Mouse (Mus musculus) urinary bladder, postnatal 36 days (tissue): ENCODE data around the gene Ppp1r14d.
A peak's percentile ranks its signal among the peaks of the same experiment; 100 is the strongest.

Experiments
- DNase-seq, 2 experiments: peaks; one replicate each; pipeline ENCODE4 v3.0.0; 2022; ENCODE audit warnings: low spot score in 2 of 2, mixed read lengths in 1 of 2

The Ppp1r14d gene

GRCm38 (mm10) chr2:119237210-119237870 is 7.6 kb upstream of the Ppp1r14d start, which contains the start of gene Spint1:
Gene Spint1, plus strand, starts transcription at chr2:119237362.
- peak; percentile 75 to 79 for DNase-seq

GRCm38 (mm10) chr2:119236682-119237209 is 7.0 kb upstream of the Ppp1r14d start:
- DNase-seq, result no peak

- no peak for DNase-seq
These were observed 20.6 kb downstream of the Ppp1r14d start for GRCm38 (mm10) chr2:119209176-119209507.

- DNase-seq, result peak; percentile 89 to 97
These were observed 21.1 kb downstream of the Ppp1r14d start, which contains the start of the genes Zfyve19 and Dnajc17 for GRCm38 (mm10) chr2:119208344-119209175. Gene Zfyve19, plus strand, starts transcription at chr2:119208617. Gene Dnajc17, minus strand, starts transcription at chr2:119208795.

GRCm38 (mm10) chr2:119207961-119208343 is 21.8 kb downstream of the Ppp1r14d start:
- no peak for DNase-seq

GRCm38 (mm10) chr2:119203871-119204460 is 25.7 kb downstream of the Ppp1r14d start:
- DNase-seq, result peak in 1 of 2 experiments; percentile 28

- peak in 1 of 2 experiments; percentile 43 for DNase-seq
These were observed 26.7 kb downstream of the Ppp1r14d start for GRCm38 (mm10) chr2:119202914-119203453.

- DNase-seq, result no peak
These were observed 30.8 kb downstream of the Ppp1r14d start for GRCm38 (mm10) chr2:119198934-119199333.

- DNase-seq, result no peak
These were observed 31.7 kb downstream of the Ppp1r14d start for GRCm38 (mm10) chr2:119198049-119198448.

GRCm38 (mm10) chr2:119197493-119197892 is 32.2 kb downstream of the Ppp1r14d start:
- no peak for DNase-seq

GRCm38 (mm10) chr2:119196316-119197108 is 33.2 kb downstream of the Ppp1r14d start:
- DNase-seq, result peak in 1 of 2 experiments; percentile 18

GRCm38 (mm10) chr2:119194140-119194539 is 35.6 kb downstream of the Ppp1r14d start:
- DNase-seq, result no peak

GRCm38 (mm10) chr2:119190969-119191368 is 38.7 kb downstream of the Ppp1r14d start:
- DNase-seq, result no peak

GRCm38 (mm10) chr2:119189029-119189710 is 40.5 kb downstream of the Ppp1r14d start:
- peak; percentile 77 to 86 for DNase-seq

- DNase-seq, result no peak
These were observed 46.8 kb downstream of the Ppp1r14d start for GRCm38 (mm10) chr2:119182914-119183313.

GRCm38 (mm10) chr2:119177384-119177939 is 52.2 kb downstream of the Ppp1r14d start:
- DNase-seq, result no peak

GRCm38 (mm10) chr2:119176761-119177160 is 52.9 kb downstream of the Ppp1r14d start:
- DNase-seq, result no peak

- no peak for DNase-seq
These were observed 54.1 kb downstream of the Ppp1r14d start for GRCm38 (mm10) chr2:119175614-119176013.

GRCm38 (mm10) chr2:119174866-119175265 is 54.8 kb downstream of the Ppp1r14d start:
- no peak for DNase-seq

- DNase-seq, result no peak
These were observed 55.6 kb downstream of the Ppp1r14d start, which contains the start of gene Gm14137 for GRCm38 (mm10) chr2:119173991-119174651. Gene Gm14137, plus strand, starts transcription at chr2:119174509.
